Mouse (Mus musculus): ENCODE data around the gene Nfatc2. TPM values are rescaled to one million over a fixed set of nuclear protein-coding genes. Genes with fewer than 3 reads are reported as not detected.

Gene Nfatc2
- polyA plus RNA-seq, 1 experiment from 2014 or later = 0.23 TPM

- Histone ChIP-seq H3K4me2 (no peak overlapping the region), H3K4me3 (replicated peaks) (no peak overlapping the region), H3K9me3 (replicated peaks) (no peaks in the 10 kb centered on the region), H3K27ac (replicated peaks) (no peak overlapping the region), H3K9ac (no peak overlapping the region), H3K27me3 (peaks cover 50% of the 10 kb centered on the region), H3K36me3 (replicated peaks) (no peaks in the 10 kb centered on the region), H3K4me1 (replicated peaks) (0 out of 2 replicates have a peak, but pooled peaks cover 10% of the 10 kb centered on the region)
- WGBS (ENCODE audit: insufficient replicate concordance) = 67% methylated on average over 7 of the region's 7 CpGs
- no peak for ATAC-seq (ENCODE audit: insufficient read depth)
Measured at GRCm38 (mm10) chr2:168551218-168551617, 50.2 kb downstream of the Nfatc2 start.

GRCm38 (mm10) chr2:168549326-168549725, 52.1 kb downstream of the Nfatc2 start:
- no peaks in the 10 kb centered on the region for H3K36me3 ChIP-seq (replicated peaks)
- H3K4me1 ChIP-seq (replicated peaks) = 0 out of 2 replicates have a peak, but pooled peaks cover 10% of the 10 kb centered on the region
- H3K27ac ChIP-seq (replicated peaks) = no peak overlapping the region
- no peak for ATAC-seq (ENCODE audit: insufficient read depth)
- no peak overlapping the region for H3K4me2 ChIP-seq
- no peak overlapping the region for H3K9ac ChIP-seq
- no peak overlapping the region for H3K4me3 ChIP-seq (replicated peaks)
- WGBS (ENCODE audit: insufficient replicate concordance) = 49% methylated on average over 12 of the region's 12 CpGs
- no peaks in the 10 kb centered on the region for H3K9me3 ChIP-seq (replicated peaks)
- peaks cover 31% of the 10 kb centered on the region for H3K27me3 ChIP-seq

GRCm38 (mm10) chr2:168548008-168548407, 53.4 kb downstream of the Nfatc2 start:
- Histone ChIP-seq H3K27me3 (peaks cover 17% of the 10 kb centered on the region), H3K36me3 (replicated peaks) (no peaks in the 10 kb centered on the region), H3K4me3 (replicated peaks) (no peak overlapping the region), H3K9me3 (replicated peaks) (no peaks in the 10 kb centered on the region), H3K4me1 (replicated peaks) (0 out of 2 replicates have a peak, but pooled peaks cover 7% of the 10 kb centered on the region), H3K9ac (no peak overlapping the region), H3K27ac (replicated peaks) (no peak overlapping the region), H3K4me2 (no peak overlapping the region)
- no peak for ATAC-seq (ENCODE audit: insufficient read depth)
- WGBS (ENCODE audit: insufficient replicate concordance) = 49% methylated on average over 4 of the region's 4 CpGs

- peaks cover 8% of the 10 kb centered on the region; the same call in 1 of the 2 replicates for H3K27me3 ChIP-seq
- H3K4me3 ChIP-seq (replicated peaks) = no peak overlapping the region
- no peak overlapping the region for H3K27ac ChIP-seq (replicated peaks)
- H3K4me1 ChIP-seq (replicated peaks) = 0 out of 2 replicates have a peak, but pooled peaks cover 4% of the 10 kb centered on the region
- no peak overlapping the region for H3K9ac ChIP-seq
- ATAC-seq (ENCODE audit: insufficient read depth) = no peak
- WGBS (ENCODE audit: insufficient replicate concordance) = 54% methylated on average over 15 of the region's 15 CpGs
- H3K9me3 ChIP-seq (replicated peaks) = no peaks in the 10 kb centered on the region
- no peaks in the 10 kb centered on the region for H3K36me3 ChIP-seq (replicated peaks)
- no peak overlapping the region for H3K4me2 ChIP-seq
Measured at GRCm38 (mm10) chr2:168545901-168546557, 55.4 kb downstream of the Nfatc2 start.

- no peak overlapping the region for H3K9ac ChIP-seq
- 0 out of 2 replicates have a peak, but pooled peaks cover 5% of the 10 kb centered on the region for H3K27me3 ChIP-seq
- H3K9me3 ChIP-seq (replicated peaks) = no peaks in the 10 kb centered on the region
- no peak overlapping the region for H3K4me3 ChIP-seq (replicated peaks)
- ATAC-seq (ENCODE audit: insufficient read depth) = no peak
- H3K36me3 ChIP-seq (replicated peaks) = no peaks in the 10 kb centered on the region
- H3K4me2 ChIP-seq = no peak overlapping the region
- no peak overlapping the region for H3K27ac ChIP-seq (replicated peaks)
- H3K4me1 ChIP-seq (replicated peaks) = 0 out of 2 replicates have a peak, but pooled peaks cover 4% of the 10 kb centered on the region
- WGBS (ENCODE audit: insufficient replicate concordance) = 62% methylated on average over 13 of the region's 13 CpGs
Measured at GRCm38 (mm10) chr2:168544102-168544501, 57.4 kb downstream of the Nfatc2 start.

GRCm38 (mm10) chr2:168543026-168543425, 58.4 kb downstream of the Nfatc2 start:
- Histone ChIP-seq H3K27me3 (peaks cover 12% of the 10 kb centered on the region; the same call in 1 of the 2 replicates), H3K4me2 (no peak overlapping the region), H3K9me3 (replicated peaks) (no peaks in the 10 kb centered on the region), H3K4me1 (replicated peaks) (0 out of 2 replicates have a peak, but pooled peaks cover 4% of the 10 kb centered on the region), H3K27ac (replicated peaks) (no peak overlapping the region), H3K4me3 (replicated peaks) (no peak overlapping the region), H3K36me3 (replicated peaks) (no peaks in the 10 kb centered on the region), H3K9ac (no peak overlapping the region)
- ATAC-seq (ENCODE audit: insufficient read depth) = no peak
- 57% methylated on average over 3 of the region's 3 CpGs for whole genome bisulfite sequencing (ENCODE audit: insufficient replicate concordance)

- Histone ChIP-seq H3K4me3 (replicated peaks) (no peak overlapping the region), H3K9me3 (replicated peaks) (no peaks in the 10 kb centered on the region), H3K4me1 (replicated peaks) (0 out of 2 replicates have a peak, but pooled peaks cover 4% of the 10 kb centered on the region), H3K27me3 (peaks cover 11% of the 10 kb centered on the region; the same call in 1 of the 2 replicates), H3K4me2 (no peak overlapping the region), H3K36me3 (replicated peaks) (no peaks in the 10 kb centered on the region), H3K9ac (no peak overlapping the region), H3K27ac (replicated peaks) (no peak overlapping the region)
- ATAC-seq (ENCODE audit: insufficient read depth) = 0 out of 2 replicates have a peak, but pooled peaks have one; percentile 27
- 35% methylated on average over 7 of the region's 7 CpGs for WGBS (ENCODE audit: insufficient replicate concordance)
Measured at GRCm38 (mm10) chr2:168541223-168541622, 60.2 kb downstream of the Nfatc2 start.

- H3K4me2 ChIP-seq = no peak overlapping the region
- H3K9me3 ChIP-seq (replicated peaks) = no peaks in the 10 kb centered on the region
- 0 out of 2 replicates have a peak, but pooled peaks have one; percentile 11 for ATAC-seq (ENCODE audit: insufficient read depth)
- no peaks in the 10 kb centered on the region for H3K36me3 ChIP-seq (replicated peaks)
- no peak overlapping the region for H3K4me3 ChIP-seq (replicated peaks)
- no peak overlapping the region for H3K27ac ChIP-seq (replicated peaks)
- WGBS (ENCODE audit: insufficient replicate concordance) = 31% methylated on average over 15 of the region's 15 CpGs
- no peak overlapping the region for H3K9ac ChIP-seq
- H3K27me3 ChIP-seq = peaks cover 21% of the 10 kb centered on the region; the same call in 1 of the 2 replicates
- H3K4me1 ChIP-seq (replicated peaks) = 0 out of 2 replicates have a peak, but pooled peaks cover 4% of the 10 kb centered on the region
Measured at GRCm38 (mm10) chr2:168539594-168540222, 61.7 kb downstream of the Nfatc2 start.

GRCm38 (mm10) chr2:168539026-168539425, 62.4 kb downstream of the Nfatc2 start:
- ATAC-seq (ENCODE audit: insufficient read depth) = no peak
- Histone ChIP-seq H3K27ac (replicated peaks) (no peak overlapping the region), H3K4me2 (no peak overlapping the region), H3K4me3 (replicated peaks) (no peak overlapping the region), H3K36me3 (replicated peaks) (no peaks in the 10 kb centered on the region), H3K9me3 (replicated peaks) (no peaks in the 10 kb centered on the region), H3K9ac (no peak overlapping the region), H3K27me3 (peaks cover 28% of the 10 kb centered on the region; the same call in 1 of the 2 replicates), H3K4me1 (replicated peaks) (0 out of 2 replicates have a peak, but pooled peaks cover 4% of the 10 kb centered on the region)
- WGBS (ENCODE audit: insufficient replicate concordance) = 30% methylated on average over 6 of the region's 6 CpGs

GRCm38 (mm10) chr2:168532061-168532833, 69.2 kb downstream of the Nfatc2 start:
- peaks cover 23% of the 10 kb centered on the region for H3K27me3 ChIP-seq
- ATAC-seq (ENCODE audit: insufficient read depth) = peak; percentile 68
- H3K36me3 ChIP-seq (replicated peaks) = no peaks in the 10 kb centered on the region
- no peak overlapping the region for H3K27ac ChIP-seq (replicated peaks)
- H3K4me3 ChIP-seq (replicated peaks) = no peak overlapping the region
- H3K9me3 ChIP-seq (replicated peaks) = no peaks in the 10 kb centered on the region
- peak overlapping the region; percentile 10; the same call in 1 of the 2 replicates for H3K4me2 ChIP-seq
- H3K4me1 ChIP-seq (replicated peaks) = no peaks in the 10 kb centered on the region; the same call in 1 of the 2 replicates
- WGBS (ENCODE audit: insufficient replicate concordance) = 48% methylated on average over 15 of the region's 15 CpGs
- H3K9ac ChIP-seq = no peak overlapping the region

Data from liver, embryonic 15.5 days (tissue).